Mouse (Mus musculus): Measurements from ENCODE around the gene Gm1604a.
"Not testable (repeated sequence)": the region's sequence is repeated elsewhere in the genome, so short reads cannot be mapped to it uniquely, and the experiment has no call there.

Gene Gm1604a

DNA sequence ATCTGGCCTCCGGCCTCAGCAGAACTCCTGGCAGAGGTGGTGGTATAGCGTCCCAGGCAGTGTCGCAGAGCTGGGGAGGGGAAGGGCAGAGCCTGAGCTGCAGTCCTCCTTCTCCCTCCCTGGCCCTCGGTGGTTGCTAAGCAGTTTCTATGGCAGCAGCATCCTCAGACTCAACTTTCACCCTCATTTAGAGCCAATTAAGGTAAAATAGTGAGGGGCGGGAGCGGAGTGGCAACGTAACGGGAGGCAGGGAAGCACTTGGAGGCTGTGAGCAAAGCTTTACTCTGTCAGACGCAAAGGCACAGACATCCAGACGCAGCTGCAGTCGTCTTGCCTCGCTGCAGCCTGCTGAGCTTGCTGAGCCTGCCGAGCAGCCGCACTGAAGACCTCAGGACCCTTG lies at the start of gene Gm1604a:
Gene Gm1604a (plus strand): TSS at position 312 of the 400 bp plus-strand sequence.
- DNase-seq (ENCODE audit: extremely low spot score), result not testable (repeated sequence)

GRCm38 (mm10) chr17:6978287-6979248 lies 46.8 kb upstream of the Gm1604a start, which contains the start of gene Gm49721:
Gene Gm49721 (plus strand): TSS chr17:6978904.
- peak; percentile 45 for DNase-seq (ENCODE audit: extremely low spot score)

DNA sequence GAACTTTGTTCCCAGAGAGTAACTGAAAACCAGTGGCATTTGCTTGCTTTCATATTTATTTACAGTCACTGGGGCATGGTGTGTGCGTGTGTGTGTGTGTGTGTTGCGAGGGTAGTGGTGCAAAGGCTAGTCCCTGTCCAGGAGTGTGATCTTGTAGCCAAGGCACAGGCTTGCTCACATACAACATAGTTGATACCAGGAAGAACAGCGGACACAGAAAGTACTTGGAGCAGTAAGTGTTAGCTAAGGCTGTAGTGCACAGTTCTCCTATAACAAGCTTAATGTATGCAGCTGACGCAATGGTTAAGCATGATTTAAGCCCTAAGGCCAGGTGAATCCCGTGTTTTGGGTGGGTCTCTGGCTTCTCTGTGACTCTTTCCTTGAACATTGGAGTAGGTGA lies 46.0 kb upstream of the Gm1604a start:
- DNase-seq (ENCODE audit: extremely low spot score), result not testable (repeated sequence)

- DNase-seq (ENCODE audit: extremely low spot score), result not testable (repeated sequence)
Observed at GRCm38 (mm10) chr17:6980144-6980543, 45.2 kb upstream of the Gm1604a start.

GRCm38 (mm10) chr17:6986118-6986517 lies 39.2 kb upstream of the Gm1604a start:
- not testable (repeated sequence) for DNase-seq (ENCODE audit: extremely low spot score)

DNA sequence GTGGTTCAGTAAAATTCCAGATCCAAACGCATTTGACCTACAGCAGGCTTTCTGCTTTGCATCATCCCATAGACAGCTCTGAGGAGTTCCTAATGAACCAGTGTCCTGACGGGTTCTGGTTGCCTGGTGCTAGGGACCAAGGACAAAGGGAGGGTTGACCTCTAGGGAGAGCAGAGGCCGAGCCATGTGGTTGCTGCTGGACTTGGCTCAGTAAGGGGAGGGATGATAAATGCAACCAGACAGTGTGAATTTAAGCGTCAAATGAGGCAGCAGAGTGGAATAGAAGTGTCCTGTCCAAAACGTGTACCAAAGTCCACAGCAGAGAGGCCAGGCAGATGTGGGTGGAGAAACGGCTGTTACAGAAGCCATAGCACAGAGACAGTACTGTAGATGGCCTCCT lies 29.9 kb upstream of the Gm1604a start:
- not testable (repeated sequence) for DNase-seq (ENCODE audit: extremely low spot score)

DNA sequence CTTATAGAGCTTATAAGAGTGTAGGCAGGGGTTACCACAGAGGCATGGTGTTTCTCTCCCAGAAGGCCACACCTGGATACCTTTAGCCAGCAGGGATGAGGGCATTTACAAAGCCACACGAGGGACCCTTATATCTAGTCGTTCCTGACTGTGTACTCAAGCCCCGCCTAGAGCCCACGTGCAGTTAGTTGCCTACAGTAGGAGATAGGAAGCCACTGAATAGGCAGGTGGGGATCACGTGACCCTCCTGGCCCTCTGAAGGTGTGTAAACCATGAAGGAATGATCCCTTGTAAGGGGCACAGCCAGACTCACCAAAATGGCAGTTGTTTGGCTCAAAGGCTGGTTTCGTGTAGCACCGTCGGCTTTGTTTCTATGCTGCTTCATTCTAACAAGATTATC lies 28.5 kb upstream of the Gm1604a start:
- not testable (repeated sequence) for DNase-seq (ENCODE audit: extremely low spot score)

GRCm38 (mm10) chr17:6997778-6998490 lies 27.4 kb upstream of the Gm1604a start:
- DNase-seq (ENCODE audit: extremely low spot score), result not testable (repeated sequence)

DNA sequence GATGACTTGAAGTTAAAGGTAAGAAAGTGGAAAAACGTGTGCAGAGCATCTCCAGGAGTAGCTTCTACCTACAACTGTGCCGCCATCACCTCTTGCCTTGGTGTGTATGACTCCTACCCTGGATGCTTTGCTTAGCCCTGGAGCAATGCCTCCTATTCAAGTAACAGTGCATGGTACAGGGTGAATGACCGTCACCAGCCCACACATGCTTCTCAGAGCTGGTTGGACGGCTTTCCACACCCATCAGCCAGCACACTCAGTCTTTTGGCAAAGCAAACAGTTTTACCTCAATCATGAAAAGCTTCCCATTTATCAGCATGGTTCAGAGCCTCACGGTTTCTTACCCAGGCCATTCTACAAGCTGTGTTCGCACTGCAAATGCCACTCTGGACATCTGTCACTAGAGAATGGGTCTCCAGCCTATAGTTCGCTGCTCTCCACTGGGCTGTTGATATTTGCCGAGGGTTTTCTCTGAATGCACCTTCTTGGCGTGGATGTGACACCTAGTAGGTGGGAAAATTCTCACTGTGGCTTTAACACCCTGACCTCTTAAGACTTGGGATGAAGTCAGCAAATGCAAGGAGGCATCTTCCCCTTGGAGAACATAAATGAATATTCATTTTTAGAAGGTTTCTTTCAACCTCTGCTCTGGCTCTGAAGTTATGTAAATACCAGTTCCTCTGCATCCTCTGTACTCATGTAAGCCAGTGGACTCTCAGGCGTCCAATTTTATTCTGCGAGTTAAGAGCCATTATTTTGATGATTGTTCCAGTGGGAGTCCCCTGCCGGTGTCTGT lies 23.4 kb upstream of the Gm1604a start:
- DNase-seq (ENCODE audit: extremely low spot score), result not testable (repeated sequence)

DNA sequence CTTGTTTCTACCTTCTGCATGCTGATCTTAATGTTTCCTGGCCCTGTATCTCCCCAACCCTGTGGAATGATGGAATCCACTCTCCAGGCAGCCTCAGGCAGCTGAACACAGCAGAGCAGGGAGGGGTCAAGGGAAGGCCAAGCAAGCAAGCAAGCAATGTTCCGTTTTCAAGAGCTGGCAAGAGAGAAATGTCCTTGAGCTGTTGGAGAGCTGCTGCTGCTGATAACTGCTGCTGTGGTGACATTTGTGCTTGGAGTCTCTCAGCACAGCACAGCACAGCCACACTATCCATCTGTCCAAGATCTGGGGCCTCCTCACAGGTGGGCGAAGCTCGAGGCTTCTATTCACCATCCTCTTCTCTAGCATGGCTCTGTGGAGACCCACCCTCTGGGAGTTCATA lies 22.0 kb upstream of the Gm1604a start:
- DNase-seq (ENCODE audit: extremely low spot score), result not testable (repeated sequence)

- DNase-seq (ENCODE audit: extremely low spot score), result not testable (repeated sequence)
Observed at GRCm38 (mm10) chr17:7005646-7006045, 19.7 kb upstream of the Gm1604a start.

GRCm38 (mm10) chr17:7008885-7009284 lies 16.5 kb upstream of the Gm1604a start:
- not testable (repeated sequence) for DNase-seq (ENCODE audit: extremely low spot score)

DNA sequence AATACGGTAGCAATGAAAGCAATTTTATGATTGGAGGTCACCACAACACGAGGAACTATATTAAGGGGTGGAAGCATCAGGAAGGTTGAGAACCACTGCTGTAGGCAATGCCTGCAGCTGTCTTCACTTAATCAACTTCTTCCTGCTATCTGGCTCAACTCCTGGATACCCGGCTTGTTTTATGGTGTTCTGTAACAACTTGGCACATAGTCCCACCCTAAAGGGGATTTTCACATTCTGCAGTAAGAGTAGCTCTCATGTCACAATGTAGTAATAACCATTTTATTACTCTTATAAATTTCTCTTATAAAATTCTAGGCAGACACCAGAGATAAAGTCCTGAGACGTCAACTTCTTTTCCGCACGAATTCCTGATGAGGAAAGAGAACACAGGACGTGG lies 15.9 kb upstream of the Gm1604a start:
- not testable (repeated sequence) for DNase-seq (ENCODE audit: extremely low spot score)

- not testable (repeated sequence) for DNase-seq (ENCODE audit: extremely low spot score)
Observed at GRCm38 (mm10) chr17:7009901-7010300, 15.5 kb upstream of the Gm1604a start.

GRCm38 (mm10) chr17:7014190-7014589 lies 11.2 kb upstream of the Gm1604a start:
- DNase-seq (ENCODE audit: extremely low spot score), result not testable (repeated sequence)

DNA sequence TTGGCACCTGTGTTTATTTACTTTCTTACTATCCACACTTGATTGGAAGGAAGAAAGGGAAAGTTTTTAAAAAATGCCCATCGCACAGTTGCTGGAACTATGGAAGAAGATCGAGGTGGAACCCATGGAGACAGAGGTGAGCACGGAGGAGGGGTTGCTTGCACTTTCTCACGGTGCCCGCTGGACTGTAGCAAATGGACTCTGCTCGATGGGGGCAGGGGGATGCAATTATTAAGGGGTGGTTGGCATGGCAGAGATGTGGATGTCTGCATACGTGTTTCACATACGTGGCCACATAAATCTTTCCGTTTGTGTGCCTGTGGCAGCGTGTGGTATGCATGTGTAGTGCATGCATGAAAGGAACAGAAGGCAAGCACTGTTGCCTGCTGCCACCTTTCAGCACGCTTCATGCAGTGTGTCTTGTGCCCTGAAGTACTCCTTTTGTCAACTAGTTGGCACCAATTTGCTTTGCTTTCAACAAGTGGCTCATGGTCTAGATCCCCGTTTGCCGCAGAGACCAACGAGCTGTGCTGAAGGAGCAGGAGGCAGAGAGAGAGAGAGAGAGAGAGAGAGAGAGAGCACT lies 487 bp downstream of the Gm1604a start:
- DNase-seq (ENCODE audit: extremely low spot score), result not testable (repeated sequence)

DNA sequence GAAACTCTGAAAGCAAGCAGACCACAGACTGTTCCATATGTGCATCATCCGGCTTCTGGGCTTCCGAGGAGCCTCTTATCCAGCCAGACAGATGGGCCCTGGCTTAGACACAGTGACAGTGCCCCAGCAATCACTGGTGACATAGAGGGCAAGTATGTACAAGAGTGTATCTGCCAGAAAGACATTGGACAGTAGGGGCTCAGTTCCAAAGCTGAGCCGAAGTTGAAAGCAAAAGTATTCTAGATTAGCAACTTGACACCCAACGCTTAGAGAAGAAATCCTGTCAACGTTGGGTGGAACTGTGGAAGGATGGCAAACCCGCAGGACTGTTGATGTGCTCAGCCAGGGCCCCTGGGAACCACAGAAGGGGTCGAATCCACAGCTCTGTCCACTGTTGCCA lies 4.8 kb downstream of the Gm1604a start:
- DNase-seq (ENCODE audit: extremely low spot score), result not testable (repeated sequence)

GRCm38 (mm10) chr17:7030622-7031174 lies 5.3 kb downstream of the Gm1604a start:
- not testable (repeated sequence) for DNase-seq (ENCODE audit: extremely low spot score)

DNA sequence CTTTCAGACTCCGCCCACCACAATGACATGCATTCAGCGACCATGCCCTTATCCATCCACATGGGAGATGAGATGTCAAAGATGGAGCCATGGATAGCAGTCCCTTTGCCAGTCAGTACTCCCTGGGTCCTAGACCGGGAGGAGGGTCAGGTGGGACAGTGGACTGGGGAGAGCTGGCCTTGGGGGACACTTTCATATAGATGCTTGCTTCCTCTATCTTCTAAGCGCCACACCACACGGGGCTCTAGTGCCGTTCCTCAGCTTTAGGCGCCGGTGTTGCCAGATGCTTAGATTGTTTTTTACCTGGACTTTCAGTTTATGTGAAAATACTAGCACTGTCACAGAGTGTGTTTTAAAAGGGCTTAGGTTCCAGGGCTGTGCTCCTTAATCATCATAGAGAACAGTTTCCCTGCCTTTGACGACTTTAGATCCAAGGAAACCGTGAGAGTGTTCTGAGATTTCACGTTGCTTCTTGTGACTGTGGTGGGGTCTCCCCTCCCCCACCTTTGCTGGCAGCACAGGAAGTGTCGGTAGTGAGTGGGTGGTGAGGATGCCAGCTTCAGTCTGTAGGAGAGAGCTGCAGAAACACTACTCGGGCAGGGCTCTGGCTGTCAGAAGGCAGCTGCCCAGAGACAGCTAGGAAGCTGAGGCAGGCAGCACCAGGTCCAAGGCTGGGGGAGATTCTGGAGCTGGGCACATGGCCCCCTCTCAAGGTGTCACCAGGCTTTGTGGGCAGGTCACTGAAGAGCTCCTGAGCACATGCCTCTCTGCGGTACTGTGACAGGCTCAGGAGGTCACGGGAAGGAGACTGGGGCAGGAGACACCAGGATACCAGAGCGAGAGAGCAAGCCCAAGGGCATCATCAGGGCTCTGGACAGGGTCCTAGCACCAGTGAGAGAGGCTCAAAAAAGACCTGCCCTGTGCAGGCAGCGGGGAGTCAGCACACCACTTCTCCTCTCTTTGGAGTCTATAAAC lies 8.1 kb downstream of the Gm1604a start:
- not testable (repeated sequence) for DNase-seq (ENCODE audit: extremely low spot score)

Measured in embryo, embryonic 9.5 days (tissue).